Mouse (Mus musculus) limb, embryonic 15.5 days (tissue): Measurements from ENCODE around the gene Kcnq1. TPM values are rescaled to one million over a fixed set of nuclear protein-coding genes. Genes with fewer than 3 reads are reported as not detected.

Experiments
- ATAC-seq: fragments of 200-750 bp; cut with Nextera tagmentation; 2 replicates; pipeline ENCODE4 v1.8.0; 2017; ENCODE audit warnings: low read depth, moderate TSS enrichment; ENCODE audit not compliant: insufficient number of reproducible peaks, low FRiP score, low TSS enrichment
- H3K27ac ChIP-seq: fragments of 300-500 bp; sonication (generic); 2 replicates; pipeline ENCODE4 v1.5.1; 2015; ENCODE audit warnings: moderate library complexity, mild to moderate bottlenecking, inconsistent platforms
- H3K27me3 ChIP-seq: fragments of 300-500 bp; sonication (generic); 2 replicates; pipeline ENCODE4 v1.6.1; 2015; ENCODE audit warnings: inconsistent platforms
- H3K36me3 ChIP-seq: fragments of 300-500 bp; sonication (generic); 2 replicates; pipeline ENCODE4 v1.6.1; 2015; ENCODE audit warnings: inconsistent platforms
- H3K4me1 ChIP-seq: fragments of 300-500 bp; sonication (generic); 2 replicates; pipeline ENCODE4 v1.6.1; 2015; ENCODE audit warnings: inconsistent platforms
- H3K4me2 ChIP-seq: fragments of 300-500 bp; sonication (generic); 2 replicates; pipeline ENCODE4 v1.6.1; 2015; ENCODE audit warnings: mild to moderate bottlenecking, inconsistent platforms
- H3K4me3 ChIP-seq: fragments of 300-500 bp; sonication (generic); 2 replicates; pipeline ENCODE4 v1.5.1; 2015; ENCODE audit warnings: mild to moderate bottlenecking, inconsistent platforms
- H3K9ac ChIP-seq: fragments of 300-500 bp; sonication (generic); 2 replicates; pipeline ENCODE4 v1.6.1; 2015; ENCODE audit warnings: inconsistent platforms
- H3K9me3 ChIP-seq: fragments of 300-500 bp; sonication (generic); 2 replicates; pipeline ENCODE4 v1.6.1; 2016; ENCODE audit warnings: inconsistent platforms
- WGBS: fragments of 180-500 bp; shearing (Covaris S2); methylation state at CpG from one replicate; pipeline ENCODE4 v1.1.7; 2015; 5-methylcytosine and 5-hydroxymethylcytosine counted together
- polyA plus RNA-seq: library from polyadenylated mRNA; unstranded; fragments of >200 nt; fragmentation: Nextera tagmentation; extraction: Ambion mirVana; gene quantifications from 2 replicates; pipeline ENCODE4 v1.2.1, GENCODE M21; 2015

Kcnq1 gene
- polyA plus RNA-seq, 1 experiment from 2014 or later, result 1.1 TPM

DNA sequence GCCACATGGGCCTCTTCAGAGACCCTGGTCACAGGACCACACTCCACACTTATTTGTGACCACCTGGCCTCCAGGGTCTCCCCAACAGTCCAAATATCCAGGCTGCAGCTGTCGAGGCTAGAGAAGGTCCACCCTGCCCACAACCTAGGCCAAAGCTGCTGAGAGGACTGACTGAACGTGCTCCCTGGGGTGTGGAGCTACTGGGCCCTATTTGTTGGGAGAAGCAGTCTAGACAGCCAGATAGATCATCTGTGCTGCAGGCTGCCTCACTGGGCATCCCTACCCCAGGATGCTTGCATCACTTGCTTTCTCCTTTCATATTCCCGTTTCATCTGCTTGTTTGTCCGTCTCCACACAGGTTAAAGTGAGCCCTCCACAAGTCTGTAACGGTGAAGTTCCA, 356.4 kb downstream of the Kcnq1 start:
- no peak for ATAC-seq
- Histone ChIP-seq H3K4me1 (peaks cover 51% of the 10 kb centered on the region), H3K4me3 (no peak overlapping the region), H3K27ac (peak overlapping the region; percentile 5; the same call in 1 of the 2 replicates), H3K9me3 (peaks cover 16% of the 10 kb centered on the region), H3K36me3 (no peaks in the 10 kb centered on the region), H3K9ac (no peak overlapping the region), H3K27me3 (peaks cover 4% of the 10 kb centered on the region; the same call in 1 of the 2 replicates), H3K4me2 (no peak overlapping the region)
- WGBS, result 70% methylated on average over 5 of the region's 5 CpGs

DNA sequence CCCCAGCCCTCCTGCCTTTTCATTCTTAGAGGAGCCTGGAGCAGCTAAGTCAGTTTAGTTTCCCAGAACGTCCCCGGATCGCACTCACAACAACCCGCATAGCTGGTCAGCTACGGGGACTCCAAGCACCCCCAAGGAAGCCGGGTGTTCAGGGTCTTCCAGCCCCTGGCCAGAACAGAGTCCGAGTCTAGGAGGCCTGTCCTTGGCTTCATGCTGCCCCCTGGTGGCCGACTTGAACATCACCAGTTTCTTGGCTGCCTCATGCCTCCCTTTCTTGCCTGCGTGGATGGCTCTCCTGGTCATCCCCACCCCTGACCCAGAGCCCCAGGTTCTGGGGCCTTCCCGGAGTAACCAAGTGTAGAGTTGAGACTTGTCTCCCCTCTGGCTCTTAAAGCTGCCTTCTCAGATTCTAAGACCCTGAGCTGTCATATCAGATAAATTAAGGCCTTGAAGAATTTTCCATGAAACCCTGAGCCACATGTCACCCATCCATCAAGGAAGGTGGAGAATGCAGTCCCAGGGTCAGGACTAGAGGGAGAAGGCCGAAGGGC, 357.8 kb downstream of the Kcnq1 start:
- H3K9ac ChIP-seq, result no peak overlapping the region
- no peak for ATAC-seq
- H3K36me3 ChIP-seq, result no peaks in the 10 kb centered on the region
- no peak overlapping the region for H3K4me2 ChIP-seq
- H3K4me3 ChIP-seq, result no peak overlapping the region
- peaks cover 48% of the 10 kb centered on the region for H3K4me1 ChIP-seq
- peaks cover 16% of the 10 kb centered on the region for H3K9me3 ChIP-seq
- peak overlapping the region; percentile 90 for H3K27ac ChIP-seq
- 28% methylated on average over 11 of the region's 11 CpGs for WGBS
- peaks cover 4% of the 10 kb centered on the region; the same call in 1 of the 2 replicates for H3K27me3 ChIP-seq

DNA sequence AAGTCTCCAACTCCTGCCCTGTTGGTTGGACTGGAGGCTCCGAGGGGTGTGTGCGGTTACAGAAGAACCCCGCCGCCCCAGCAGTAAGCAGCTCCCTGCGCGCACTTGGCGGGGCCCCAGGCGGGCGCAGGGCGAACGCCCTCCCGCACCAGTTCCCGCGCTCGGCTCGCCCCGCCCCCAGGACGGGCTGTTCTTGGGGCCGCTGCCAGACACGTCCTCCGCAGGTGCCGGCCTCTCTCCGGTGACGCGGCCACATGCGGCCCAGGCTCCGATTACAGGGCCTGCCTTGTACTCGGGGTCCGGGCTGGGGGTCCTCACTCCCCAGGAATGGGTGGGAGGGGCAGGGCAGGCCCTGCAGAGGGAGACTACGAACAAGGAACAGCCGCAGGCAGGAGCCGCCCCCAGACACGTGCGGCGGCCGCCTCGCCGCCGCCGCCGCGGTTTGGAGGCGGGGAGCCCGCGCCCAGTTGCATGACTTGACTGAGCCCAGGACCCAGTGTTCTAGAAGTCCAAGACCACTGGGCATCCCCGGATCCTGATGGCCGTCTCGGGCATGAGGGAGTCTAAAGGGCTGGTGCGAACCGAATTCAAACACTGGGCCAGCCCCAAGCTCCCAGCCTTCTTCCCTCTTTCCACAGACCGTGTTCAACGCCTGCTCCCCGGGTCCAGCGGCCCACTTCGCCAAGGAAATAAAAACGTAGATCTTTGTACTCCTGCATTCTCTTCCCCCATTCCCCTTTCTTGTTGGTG, 358.8 kb downstream of the Kcnq1 start:
- peak overlapping the region; percentile 90 for H3K27ac ChIP-seq
- peaks cover 8% of the 10 kb centered on the region for H3K9me3 ChIP-seq
- H3K4me2 ChIP-seq, result peak overlapping the region; percentile 57
- H3K9ac ChIP-seq, result no peak overlapping the region
- peak overlapping the region; percentile 31 for H3K4me3 ChIP-seq
- 20% methylated on average over 56 of the region's 56 CpGs for WGBS
- H3K4me1 ChIP-seq, result peaks cover 47% of the 10 kb centered on the region
- H3K36me3 ChIP-seq, result no peaks in the 10 kb centered on the region
- no peaks in the 10 kb centered on the region for H3K27me3 ChIP-seq
- ATAC-seq, result peak; percentile 65

DNA sequence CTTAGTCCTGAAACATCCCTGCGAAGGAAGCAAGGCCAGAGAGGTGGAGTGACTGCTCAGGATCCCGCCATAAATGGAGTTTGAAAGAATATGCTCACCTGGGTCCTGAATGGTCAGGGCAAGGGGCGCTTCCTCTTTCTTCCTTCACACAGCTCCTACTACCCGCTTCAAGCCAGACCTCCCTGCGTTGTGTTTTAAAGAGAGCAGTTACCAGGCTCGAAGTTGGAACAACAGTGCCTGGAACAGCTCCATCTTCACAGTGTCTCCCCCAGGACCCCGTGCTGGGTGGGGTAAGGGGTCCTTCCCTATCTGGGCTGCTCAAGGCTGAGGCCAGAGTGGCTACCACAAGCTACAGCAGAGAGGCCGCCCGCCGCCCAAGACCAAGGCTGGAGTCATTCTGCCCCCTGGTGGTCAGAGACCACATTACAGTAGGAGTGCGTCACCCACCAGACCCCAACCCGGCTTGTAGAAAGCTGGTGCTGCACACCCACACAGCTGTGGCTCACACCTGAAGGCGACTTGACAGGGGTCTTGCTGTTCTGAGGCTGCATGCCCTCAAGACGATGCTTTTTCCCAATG, 360.0 kb downstream of the Kcnq1 start:
- Histone ChIP-seq H3K27ac (peak overlapping the region; percentile 90), H3K27me3 (no peaks in the 10 kb centered on the region; the same call in 1 of the 2 replicates), H3K9ac (no peak overlapping the region), H3K9me3 (no peaks in the 10 kb centered on the region), H3K4me2 (0 out of 2 replicates have a peak overlapping the region, but pooled peaks have one; percentile 0), H3K36me3 (no peaks in the 10 kb centered on the region), H3K4me3 (no peak overlapping the region), H3K4me1 (peaks cover 47% of the 10 kb centered on the region)
- 27% methylated on average over 14 of the region's 14 CpGs for WGBS
- ATAC-seq, result no peak

DNA sequence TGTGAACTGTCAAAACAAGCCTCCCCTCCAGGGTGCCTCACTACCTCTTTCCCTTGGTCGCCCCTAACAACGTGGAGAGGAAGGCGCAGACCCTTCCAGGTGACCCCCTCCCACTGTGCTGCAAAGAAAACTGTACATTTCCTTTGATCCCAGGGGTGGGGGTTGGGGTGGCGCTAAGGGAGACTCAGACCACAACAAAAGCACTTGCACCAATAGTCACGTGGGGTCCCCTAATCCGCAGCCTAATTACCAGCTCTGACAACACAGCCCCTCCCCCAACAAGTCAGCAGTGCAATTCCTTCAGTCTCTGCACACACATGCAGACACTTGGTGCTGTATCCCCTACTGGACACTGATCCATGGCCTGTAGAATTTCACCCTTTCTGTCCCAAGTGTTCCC, 361.6 kb downstream of the Kcnq1 start:
- H3K9ac ChIP-seq, result no peak overlapping the region
- H3K27me3 ChIP-seq, result no peaks in the 10 kb centered on the region; the same call in 1 of the 2 replicates
- H3K9me3 ChIP-seq, result no peaks in the 10 kb centered on the region
- no peak for ATAC-seq
- H3K4me2 ChIP-seq, result no peak overlapping the region
- 19% methylated on average over 6 of the region's 6 CpGs for WGBS
- peaks cover 39% of the 10 kb centered on the region for H3K4me1 ChIP-seq
- H3K4me3 ChIP-seq, result no peak overlapping the region
- H3K27ac ChIP-seq, result no peak overlapping the region
- H3K36me3 ChIP-seq, result no peaks in the 10 kb centered on the region

DNA sequence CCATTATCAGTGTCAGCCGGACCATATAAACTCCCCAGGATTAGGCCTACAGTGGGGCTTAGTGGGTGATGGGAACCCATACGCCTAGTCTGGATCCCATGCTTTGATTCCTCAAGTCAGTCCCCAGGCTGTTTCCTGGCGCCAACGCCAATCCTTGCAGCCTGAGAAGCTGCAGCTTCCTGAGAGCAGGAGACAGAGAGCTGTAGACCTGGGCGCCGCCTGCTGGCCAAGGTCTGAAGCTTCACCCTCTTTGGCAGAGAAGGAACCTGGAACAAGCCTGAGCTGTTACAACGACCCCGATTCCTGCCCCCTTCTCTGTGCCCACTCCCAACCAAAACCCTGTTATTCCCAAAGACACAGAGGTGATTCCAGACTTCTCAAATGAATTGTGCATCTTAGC, 363.8 kb downstream of the Kcnq1 start:
- Histone ChIP-seq H3K9me3 (no peaks in the 10 kb centered on the region), H3K27me3 (no peaks in the 10 kb centered on the region; the same call in 1 of the 2 replicates), H3K4me1 (peaks cover 33% of the 10 kb centered on the region), H3K36me3 (no peaks in the 10 kb centered on the region), H3K9ac (no peak overlapping the region), H3K27ac (no peak overlapping the region), H3K4me2 (no peak overlapping the region), H3K4me3 (no peak overlapping the region)
- no peak for ATAC-seq
- 12% methylated on average over 8 of the region's 8 CpGs for WGBS

DNA sequence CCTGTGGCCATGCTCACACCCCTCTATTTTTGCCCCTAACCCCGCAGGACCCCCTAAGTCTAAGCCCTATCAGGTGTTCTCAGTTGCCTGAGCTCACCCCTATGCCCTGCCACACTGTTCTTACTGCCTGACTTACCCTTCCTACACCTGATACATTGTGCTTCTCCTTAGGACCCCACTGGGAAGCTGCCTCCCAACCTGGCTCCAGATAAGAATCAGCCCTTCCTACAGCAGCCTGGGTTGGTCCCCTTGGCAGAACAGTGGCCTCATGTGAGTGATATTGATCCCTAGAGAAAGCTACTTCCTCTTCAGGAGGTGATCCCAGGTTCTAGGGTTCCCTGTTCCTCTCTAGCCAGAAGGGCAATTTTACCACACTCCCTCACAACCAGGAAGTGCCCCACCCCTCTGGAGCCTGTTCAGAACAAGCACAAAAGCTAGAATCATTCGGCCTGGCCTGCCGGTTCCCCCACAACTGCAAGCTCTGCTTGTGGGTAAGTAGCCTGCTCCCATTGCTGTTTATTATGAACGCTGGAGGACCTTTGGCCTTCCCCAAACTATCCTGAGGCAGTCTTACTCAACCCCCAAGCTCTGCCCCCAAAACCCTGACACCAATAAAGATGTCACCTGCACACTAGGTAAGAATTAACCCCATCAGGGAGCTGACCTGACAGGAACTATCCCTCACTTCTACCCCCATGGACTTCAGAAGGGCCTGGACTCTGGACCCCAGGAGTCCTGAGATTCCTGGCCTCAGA, 367.4 kb downstream of the Kcnq1 start, which contains the start of gene Slc22a18:
TSS of gene Slc22a18 (plus strand) at position 390 of the 755 bp plus-strand sequence.
- peaks cover 17% of the 10 kb centered on the region for H3K4me1 ChIP-seq
- 27% methylated on average over 4 of the region's 4 CpGs for WGBS
- no peak within 1 kb of the TSS for H3K27ac ChIP-seq
- no peaks in the 10 kb centered on the region for H3K9me3 ChIP-seq
- no peaks in the 10 kb centered on the region for H3K36me3 ChIP-seq
- no peak for ATAC-seq
- H3K9ac ChIP-seq, result no peak within 1 kb of the TSS
- peak within 1 kb of the TSS; percentile 22 for H3K4me2 ChIP-seq
- H3K4me3 ChIP-seq, result peak within 1 kb of the TSS; percentile 16; the same call in 1 of the 2 replicates
- no peaks in the 10 kb centered on the region; the same call in 1 of the 2 replicates for H3K27me3 ChIP-seq

DNA sequence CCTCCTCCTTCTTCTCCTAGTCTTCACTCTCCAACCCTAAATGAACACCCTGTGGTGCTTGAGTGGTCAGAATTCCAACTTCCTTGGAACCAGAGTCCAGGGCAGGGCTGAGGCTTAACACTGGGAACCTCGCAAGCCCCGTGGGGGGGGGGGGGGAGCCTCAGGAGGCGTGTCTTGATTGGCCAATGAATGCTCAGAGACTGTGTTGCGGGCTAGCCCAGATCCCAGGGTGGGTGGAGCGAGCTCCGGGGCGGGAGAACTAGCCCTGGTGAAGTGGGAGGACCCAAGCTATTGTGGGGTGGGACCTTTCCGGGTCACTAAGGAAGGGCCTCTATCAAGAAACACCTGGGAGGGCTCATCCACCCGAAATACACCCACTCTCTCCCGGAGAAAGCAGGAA, 368.6 kb downstream of the Kcnq1 start:
- Histone ChIP-seq H3K4me3 (no peak overlapping the region), H3K27ac (no peak overlapping the region), H3K36me3 (no peaks in the 10 kb centered on the region), H3K9ac (no peak overlapping the region), H3K4me2 (no peak overlapping the region), H3K9me3 (no peaks in the 10 kb centered on the region), H3K27me3 (no peaks in the 10 kb centered on the region; the same call in 1 of the 2 replicates), H3K4me1 (peaks cover 13% of the 10 kb centered on the region)
- ATAC-seq, result no peak
- WGBS, result 35% methylated on average over 10 of the region's 10 CpGs

DNA sequence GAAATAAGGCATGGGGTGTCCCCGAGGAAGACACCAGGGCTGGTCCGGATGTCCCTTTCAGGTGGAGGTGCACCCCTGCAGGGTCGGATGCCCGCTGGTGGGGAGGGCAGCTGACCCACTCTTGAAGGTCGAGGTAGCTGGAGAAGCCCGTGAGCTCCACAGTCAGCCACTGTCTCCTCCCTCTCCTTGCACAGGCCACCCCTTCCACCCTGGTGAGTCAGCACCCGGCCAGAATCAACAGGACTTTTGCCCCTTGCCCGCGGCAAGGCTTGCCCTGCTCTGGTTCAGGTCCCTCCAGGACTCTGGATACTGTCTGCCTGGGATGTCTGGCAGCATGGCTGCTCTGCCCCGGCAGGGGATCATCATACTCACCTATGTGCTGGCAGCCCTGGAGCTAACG, 369.7 kb downstream of the Kcnq1 start:
- no peak overlapping the region for H3K4me3 ChIP-seq
- H3K9ac ChIP-seq, result no peak overlapping the region
- WGBS, result 66% methylated on average over 11 of the region's 11 CpGs
- peaks cover 9% of the 10 kb centered on the region for H3K4me1 ChIP-seq
- H3K36me3 ChIP-seq, result no peaks in the 10 kb centered on the region
- H3K27me3 ChIP-seq, result no peaks in the 10 kb centered on the region
- no peak overlapping the region for H3K27ac ChIP-seq
- H3K4me2 ChIP-seq, result no peak overlapping the region
- ATAC-seq, result no peak
- H3K9me3 ChIP-seq, result no peaks in the 10 kb centered on the region
